Mouse (Mus musculus): ENCODE data around the gene Rsph3b. TPM values are rescaled to one million over a fixed set of nuclear protein-coding genes. Genes with fewer than 3 reads are reported as not detected.

The Rsph3b gene
- polyA plus RNA-seq, 1 experiment from 2014 or later: 35.7 TPM

- no peaks in the 10 kb centered on the region for H3K27me3 ChIP-seq (replicated peaks; ENCODE audit: control insufficient read depth, insufficient read depth, low read length)
- H3K9ac ChIP-seq (ENCODE audit: low read depth, low read length): no peak overlapping the region
- H3K27ac ChIP-seq (ENCODE audit: low read depth, low read length): no peak overlapping the region
- WGBS: 73% methylated on average over 7 of the region's 7 CpGs
- no peaks in the 10 kb centered on the region for H3K9me3 ChIP-seq (ENCODE audit: control insufficient read depth)
- no peak for TF ChIP-seq CTCF (IDR thresholded peaks at IDR 0.05; ENCODE audit: low read depth)
- H3K4me3 ChIP-seq (ENCODE audit: low read depth, low read length): no peak overlapping the region
- no peak for ATAC-seq
- H3K4me2 ChIP-seq (replicated peaks; ENCODE audit: low read depth): no peak overlapping the region
- H3K36me3 ChIP-seq (ENCODE audit: control insufficient read depth, insufficient read depth): no peaks in the 10 kb centered on the region
- H3K4me1 ChIP-seq (replicated peaks; ENCODE audit: control insufficient read depth, insufficient read depth, low read length): no peaks in the 10 kb centered on the region
These were observed 56.2 kb downstream of the Rsph3b start for GRCm38 (mm10) chr17:6891966-6892934.

- Histone ChIP-seq H3K27ac (ENCODE audit: low read depth, low read length) (no peak overlapping the region), H3K4me3 (ENCODE audit: low read depth, low read length) (no peak overlapping the region), H3K4me1 (replicated peaks; ENCODE audit: control insufficient read depth, insufficient read depth, low read length) (no peaks in the 10 kb centered on the region), H3K36me3 (ENCODE audit: control insufficient read depth, insufficient read depth) (no peaks in the 10 kb centered on the region), H3K9me3 (ENCODE audit: control insufficient read depth) (no peaks in the 10 kb centered on the region), H3K27me3 (replicated peaks; ENCODE audit: control insufficient read depth, insufficient read depth, low read length) (no peaks in the 10 kb centered on the region), H3K9ac (ENCODE audit: low read depth, low read length) (no peak overlapping the region), H3K4me2 (replicated peaks; ENCODE audit: low read depth) (no peak overlapping the region)
- 83% methylated on average over 1 of the region's 1 CpGs for WGBS
- ATAC-seq: no peak
- TF ChIP-seq CTCF (IDR thresholded peaks at IDR 0.05; ENCODE audit: low read depth): no peak
These were observed 62.0 kb downstream of the Rsph3b start for GRCm38 (mm10) chr17:6886445-6886844.

GRCm38 (mm10) chr17:6884531-6884930 is 64.0 kb downstream of the Rsph3b start:
- H3K36me3 ChIP-seq (ENCODE audit: control insufficient read depth, insufficient read depth): no peaks in the 10 kb centered on the region
- no peak for TF ChIP-seq CTCF (IDR thresholded peaks at IDR 0.05; ENCODE audit: low read depth)
- H3K9ac ChIP-seq (ENCODE audit: low read depth, low read length): no peak overlapping the region
- H3K4me2 ChIP-seq (replicated peaks; ENCODE audit: low read depth): no peak overlapping the region
- H3K27ac ChIP-seq (ENCODE audit: low read depth, low read length): no peak overlapping the region
- no peak for ATAC-seq
- WGBS: 100% methylated on average over 1 of the region's 1 CpGs
- H3K9me3 ChIP-seq (ENCODE audit: control insufficient read depth): no peaks in the 10 kb centered on the region
- H3K4me3 ChIP-seq (ENCODE audit: low read depth, low read length): no peak overlapping the region
- no peaks in the 10 kb centered on the region for H3K4me1 ChIP-seq (replicated peaks; ENCODE audit: control insufficient read depth, insufficient read depth, low read length)
- H3K27me3 ChIP-seq (replicated peaks; ENCODE audit: control insufficient read depth, insufficient read depth, low read length): no peaks in the 10 kb centered on the region

GRCm38 (mm10) chr17:6881306-6881705 is 67.2 kb downstream of the Rsph3b start:
- Histone ChIP-seq H3K9ac (ENCODE audit: low read depth, low read length) (no peak overlapping the region), H3K4me2 (replicated peaks; ENCODE audit: low read depth) (no peak overlapping the region), H3K4me1 (replicated peaks; ENCODE audit: control insufficient read depth, insufficient read depth, low read length) (no peaks in the 10 kb centered on the region), H3K27me3 (replicated peaks; ENCODE audit: control insufficient read depth, insufficient read depth, low read length) (no peaks in the 10 kb centered on the region), H3K36me3 (ENCODE audit: control insufficient read depth, insufficient read depth) (no peaks in the 10 kb centered on the region), H3K4me3 (ENCODE audit: low read depth, low read length) (no peak overlapping the region), H3K27ac (ENCODE audit: low read depth, low read length) (no peak overlapping the region), H3K9me3 (ENCODE audit: control insufficient read depth) (no peaks in the 10 kb centered on the region)
- 69% methylated on average over 6 of the region's 6 CpGs for WGBS
- TF ChIP-seq CTCF (IDR thresholded peaks at IDR 0.05; ENCODE audit: low read depth): no peak
- no peak for ATAC-seq

- Histone ChIP-seq H3K36me3 (ENCODE audit: control insufficient read depth, insufficient read depth) (no peaks in the 10 kb centered on the region), H3K4me2 (replicated peaks; ENCODE audit: low read depth) (no peak overlapping the region), H3K27ac (ENCODE audit: low read depth, low read length) (no peak overlapping the region), H3K9me3 (ENCODE audit: control insufficient read depth) (no peaks in the 10 kb centered on the region), H3K27me3 (replicated peaks; ENCODE audit: control insufficient read depth, insufficient read depth, low read length) (no peaks in the 10 kb centered on the region), H3K9ac (ENCODE audit: low read depth, low read length) (no peak overlapping the region), H3K4me3 (ENCODE audit: low read depth, low read length) (no peak overlapping the region), H3K4me1 (replicated peaks; ENCODE audit: control insufficient read depth, insufficient read depth, low read length) (peaks cover 4% of the 10 kb centered on the region; the same call in 1 of the 2 replicates)
- ATAC-seq: no peak
- WGBS: 92% methylated on average over 2 of the region's 2 CpGs
- TF ChIP-seq CTCF (IDR thresholded peaks at IDR 0.05; ENCODE audit: low read depth): no peak
These were observed 77.1 kb downstream of the Rsph3b start for GRCm38 (mm10) chr17:6871421-6871820.

GRCm38 (mm10) chr17:6868810-6869209 is 79.7 kb downstream of the Rsph3b start:
- Histone ChIP-seq H3K36me3 (ENCODE audit: control insufficient read depth, insufficient read depth) (no peaks in the 10 kb centered on the region), H3K9ac (ENCODE audit: low read depth, low read length) (no peak overlapping the region), H3K9me3 (ENCODE audit: control insufficient read depth) (no peaks in the 10 kb centered on the region), H3K4me3 (ENCODE audit: low read depth, low read length) (no peak overlapping the region), H3K27me3 (replicated peaks; ENCODE audit: control insufficient read depth, insufficient read depth, low read length) (no peaks in the 10 kb centered on the region), H3K27ac (ENCODE audit: low read depth, low read length) (no peak overlapping the region), H3K4me1 (replicated peaks; ENCODE audit: control insufficient read depth, insufficient read depth, low read length) (peaks cover 5% of the 10 kb centered on the region; the same call in 1 of the 2 replicates), H3K4me2 (replicated peaks; ENCODE audit: low read depth) (no peak overlapping the region)
- TF ChIP-seq CTCF (IDR thresholded peaks at IDR 0.05; ENCODE audit: low read depth): no peak
- ATAC-seq: no peak

Measured in intestine, postnatal 0 days (tissue).